In the genomic region with DNA sequence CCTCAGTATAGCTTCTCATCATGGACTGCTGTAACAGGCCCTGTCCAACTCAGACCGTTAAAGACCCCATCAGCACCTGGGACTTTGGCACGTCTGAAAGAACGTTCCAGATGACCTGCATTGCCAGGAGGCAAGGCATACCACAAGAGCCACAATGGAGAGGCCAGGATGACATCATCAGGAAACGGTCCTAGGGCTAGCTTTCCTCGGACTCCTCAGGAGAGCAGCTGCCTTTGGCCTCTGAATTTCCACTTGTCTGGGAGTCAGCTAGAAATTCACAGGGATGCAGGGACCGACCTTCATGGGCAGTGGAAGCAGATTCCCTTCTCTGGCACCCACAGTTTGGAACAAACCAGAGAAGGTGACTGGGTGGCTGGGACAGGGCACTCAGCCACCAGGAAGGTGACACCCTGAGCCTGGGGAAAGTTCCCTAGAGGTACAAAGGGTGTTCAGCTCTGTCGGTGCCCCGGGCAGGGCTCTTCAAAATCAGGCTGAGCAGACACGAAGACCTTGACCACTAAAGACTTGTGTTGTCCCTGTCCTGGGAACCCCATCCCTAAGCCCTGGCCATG, we compare ENCODE assay signal across 8 mouse cellular contexts. TPM values are rescaled to one million over a fixed set of nuclear protein-coding genes. Genes with fewer than 3 reads are reported as not detected.
A peak's percentile ranks its signal among the peaks of the same experiment; 100 is the strongest.
DNase-seq lines count a peak whose midpoint lies in the region; ATAC-seq and TF ChIP-seq lines count a peak whose summit lies in the region.

No protein-coding gene starts in this region.

- peaks cover 87% of the 10 kb centered on the region for H3K4me1 ChIP-seq in lung, embryonic 15.5 days
- H3K4me1 ChIP-seq in forebrain, embryonic 13.5 days: peaks cover 89% of the 10 kb centered on the region
- H3K4me1 ChIP-seq in kidney, adult 2 months (ENCODE audit: control insufficient read depth, insufficient read depth, low read length): peaks cover 79% of the 10 kb centered on the region
- H3K4me1 ChIP-seq in neural tube, embryonic 13.5 days (replicated peaks): peaks cover 98% of the 10 kb centered on the region

- H3K4me3 ChIP-seq in lung, embryonic 15.5 days: no peak overlapping the region
- no peak overlapping the region for H3K4me3 ChIP-seq in forebrain, embryonic 13.5 days
- no peak overlapping the region for H3K4me3 ChIP-seq in kidney, adult 2 months (ENCODE audit: insufficient read depth, low read depth, low read length)
- no peak overlapping the region for H3K4me3 ChIP-seq in neural tube, embryonic 13.5 days

- no peak for TF ChIP-seq CTCF in kidney, adult 2 months (conservative IDR thresholded peaks at IDR 0.05; ENCODE audit: insufficient read depth, insufficient read length, low read depth, low read length)

- no peak overlapping the region for H3K4me2 ChIP-seq in lung, embryonic 15.5 days
- peak overlapping the region; percentile 38 for H3K4me2 ChIP-seq in forebrain, embryonic 13.5 days
- peak overlapping the region; percentile 39 for H3K4me2 ChIP-seq in neural tube, embryonic 13.5 days

- no peaks in the 10 kb centered on the region for H3K27me3 ChIP-seq in lung, embryonic 15.5 days
- no peaks in the 10 kb centered on the region for H3K27me3 ChIP-seq in forebrain, embryonic 13.5 days
- H3K27me3 ChIP-seq in kidney, adult 2 months (replicated peaks; ENCODE audit: control insufficient read depth, insufficient read depth, low read length): no peaks in the 10 kb centered on the region
- H3K27me3 ChIP-seq in neural tube, embryonic 13.5 days: no peaks in the 10 kb centered on the region

- no peak for TF ChIP-seq POLR2A in kidney, adult 2 months (IDR thresholded peaks at IDR 0.05; ENCODE audit: low read depth, low read length)

- no peaks in the 10 kb centered on the region for H3K9me3 ChIP-seq in lung, embryonic 15.5 days
- H3K9me3 ChIP-seq in forebrain, embryonic 13.5 days (replicated peaks): no peaks in the 10 kb centered on the region
- no peaks in the 10 kb centered on the region for H3K9me3 ChIP-seq in neural tube, embryonic 13.5 days

- peak overlapping the region; percentile 64; the same call in 1 of the 2 replicates for H3K27ac ChIP-seq in lung, embryonic 15.5 days
- H3K27ac ChIP-seq in forebrain, embryonic 13.5 days: peak overlapping the region; percentile 97
- H3K27ac ChIP-seq in kidney, adult 2 months (ENCODE audit: insufficient read depth, low read depth, low read length): peak overlapping the region; percentile 66
- H3K27ac ChIP-seq in neural tube, embryonic 13.5 days (replicated peaks): peak overlapping the region; percentile 96

- no peak for ATAC-seq in lung, embryonic 15.5 days (ENCODE audit: borderline replicate concordance, extremely low read depth, low FRiP score, low TSS enrichment)
- ATAC-seq in forebrain, embryonic 13.5 days: peak; percentile 22
- ATAC-seq in neural tube, embryonic 13.5 days (ENCODE audit: low read depth): peak; percentile 6; the same call in 1 of the 2 replicates

- H3K36me3 ChIP-seq in lung, embryonic 15.5 days: no peaks in the 10 kb centered on the region
- H3K36me3 ChIP-seq in forebrain, embryonic 13.5 days (ENCODE audit: poor library complexity, severe bottlenecking): no peaks in the 10 kb centered on the region
- no peaks in the 10 kb centered on the region for H3K36me3 ChIP-seq in kidney, adult 2 months (ENCODE audit: control insufficient read depth, insufficient read depth, low read length)
- H3K36me3 ChIP-seq in neural tube, embryonic 13.5 days: no peaks in the 10 kb centered on the region

- no peak overlapping the region for H3K9ac ChIP-seq in lung, embryonic 15.5 days
- H3K9ac ChIP-seq in forebrain, embryonic 13.5 days: peak overlapping the region; percentile 43
- peak overlapping the region; percentile 47 for H3K9ac ChIP-seq in neural tube, embryonic 13.5 days

- WGBS in lung, embryonic 15.5 days: 49% methylated on average over 9 of the region's 9 CpGs
- WGBS in forebrain, embryonic 13.5 days: 34% methylated on average over 9 of the region's 9 CpGs
- 18% methylated on average over 9 of the region's 9 CpGs for WGBS in kidney, adult 2 months
- 34% methylated on average over 9 of the region's 9 CpGs for WGBS in neural tube, embryonic 13.5 days

- no peak for DNase-seq in lung, postnatal 25 days (ENCODE audit: low spot score)
- peak; percentile 74 for DNase-seq in kidney, adult 2 months
- no peak for DNase-seq in adrenal gland, adult (ENCODE audit: inconsistent age in 2 of 2, low spot score in 1 of 2)
- no peak for DNase-seq in frontal cortex, adult 2 months (ENCODE audit: extremely low spot score in 1 of 2, low spot score in 1 of 2)
- no peak for DNase-seq in left cerebral cortex, adult 11 months (ENCODE audit: low spot score)

RNA-seq across cellular contexts. Expression of a gene that starts 21.7 kb away (rescaled TPM):
- polyA plus RNA-seq in lung, embryonic 15.5 days (2015; fragmentation: Nextera tagmentation; extraction: Ambion mirVana): 18.6 and 20.3 TPM in 2 replicates
- polyA plus RNA-seq in forebrain, embryonic 13.5 days (2015; fragmentation: Nextera tagmentation; extraction: Ambion mirVana): 14.8 and 15.8 TPM in 2 replicates
- 200 and 216 TPM in 2 replicates for polyA plus RNA-seq in kidney, adult 2 months (2012; rRNA removed)
- 22.4 and 22.5 TPM in 2 replicates for polyA plus RNA-seq in neural tube, embryonic 13.5 days (2015; fragmentation: Nextera tagmentation; extraction: Ambion mirVana)
- polyA plus RNA-seq in frontal cortex, adult 2 months (2012; rRNA removed): 37.9 and 39.9 TPM in 2 replicates

RNA-seq across cellular contexts. Expression of a gene that starts 22.0 kb away (rescaled TPM):
- polyA plus RNA-seq in lung, embryonic 15.5 days (2015; fragmentation: Nextera tagmentation; extraction: Ambion mirVana): 0.34 and 0.64 TPM in 2 replicates
- 1.1 and 2.3 TPM in 2 replicates for polyA plus RNA-seq in forebrain, embryonic 13.5 days (2015; fragmentation: Nextera tagmentation; extraction: Ambion mirVana)
- 2.1 and 2.5 TPM in 2 replicates for polyA plus RNA-seq in kidney, adult 2 months (2012; rRNA removed)
- 0.94 and 1.0 TPM in 2 replicates for polyA plus RNA-seq in neural tube, embryonic 13.5 days (2015; fragmentation: Nextera tagmentation; extraction: Ambion mirVana)
- polyA plus RNA-seq in frontal cortex, adult 2 months (2012; rRNA removed): 1.9 and 2.1 TPM in 2 replicates

RNA-seq across cellular contexts. Expression of a gene that starts 45.6 kb away (rescaled TPM):
- polyA plus RNA-seq in lung, embryonic 15.5 days (2015; fragmentation: Nextera tagmentation; extraction: Ambion mirVana): 11.1 and 11.6 TPM in 2 replicates
- 19.0 TPM in 2 replicates for polyA plus RNA-seq in forebrain, embryonic 13.5 days (2015; fragmentation: Nextera tagmentation; extraction: Ambion mirVana)
- 25.2 and 32.1 TPM in 2 replicates for polyA plus RNA-seq in kidney, adult 2 months (2012; rRNA removed)
- 19.9 and 25.1 TPM in 2 replicates for polyA plus RNA-seq in neural tube, embryonic 13.5 days (2015; fragmentation: Nextera tagmentation; extraction: Ambion mirVana)
- 34.8 and 36.4 TPM in 2 replicates for polyA plus RNA-seq in frontal cortex, adult 2 months (2012; rRNA removed)

RNA-seq across cellular contexts. Expression of a gene that starts 45.8 kb away (rescaled TPM):
- 37.8 and 41.1 TPM in 2 replicates for polyA plus RNA-seq in lung, embryonic 15.5 days (2015; fragmentation: Nextera tagmentation; extraction: Ambion mirVana)
- polyA plus RNA-seq in forebrain, embryonic 13.5 days (2015; fragmentation: Nextera tagmentation; extraction: Ambion mirVana): 45.3 and 48.0 TPM in 2 replicates
- 29.3 and 31.6 TPM in 2 replicates for polyA plus RNA-seq in kidney, adult 2 months (2012; rRNA removed)
- polyA plus RNA-seq in neural tube, embryonic 13.5 days (2015; fragmentation: Nextera tagmentation; extraction: Ambion mirVana): 44.6 and 45.7 TPM in 2 replicates
- polyA plus RNA-seq in frontal cortex, adult 2 months (2012; rRNA removed): 28.2 and 31.2 TPM in 2 replicates

RNA-seq across cellular contexts. Expression of a gene that starts 55.8 kb away (rescaled TPM):
- polyA plus RNA-seq in lung, embryonic 15.5 days (2015; fragmentation: Nextera tagmentation; extraction: Ambion mirVana): 6.6 and 6.7 TPM in 2 replicates
- polyA plus RNA-seq in forebrain, embryonic 13.5 days (2015; fragmentation: Nextera tagmentation; extraction: Ambion mirVana): 2.1 and 2.5 TPM in 2 replicates
- polyA plus RNA-seq in kidney, adult 2 months (2012; rRNA removed): 23.0 and 25.8 TPM in 2 replicates
- 3.0 and 3.6 TPM in 2 replicates for polyA plus RNA-seq in neural tube, embryonic 13.5 days (2015; fragmentation: Nextera tagmentation; extraction: Ambion mirVana)
- 5.9 and 6.4 TPM in 2 replicates for polyA plus RNA-seq in frontal cortex, adult 2 months (2012; rRNA removed)
